Mouse (Mus musculus) MEL (cell line): Measurements from ENCODE around the gene Smg8. TPM values are rescaled to one million over a fixed set of nuclear protein-coding genes. Genes with fewer than 3 reads are reported as not detected.
A peak's percentile ranks its signal among the peaks of the same experiment; 100 is the strongest.
"Not testable (repeated sequence)": the region's sequence is repeated elsewhere in the genome, so short reads cannot be mapped to it uniquely, and the experiment has no call there.

Source experiments
- DNase-seq: peaks from one replicate; pipeline ENCODE4 v3.0.0; 2011; ENCODE audit warnings: low read depth, low spot score
- H3K27ac ChIP-seq: 2 replicates; pipeline ENCODE4 v1.5.1; 2012; ENCODE audit warnings: low read depth, mild to moderate bottlenecking, control low read depth, low read length, moderate library complexity; ENCODE audit not compliant: control insufficient read depth
- H3K27me3 ChIP-seq, 2 experiments: fragments of 150-350 bp in 1 of 2; sonication (generic) in 1 of 2; 2 replicates each; pipeline ENCODE4 v1.6.1; 2012; ENCODE audit warnings: low read length in 2 of 2, mild to moderate bottlenecking in 2 of 2, improper control_type of control experiment in 1 of 2, moderate library complexity in 1 of 2; ENCODE audit not compliant: insufficient read depth in 2 of 2, control insufficient read depth in 1 of 2
- H3K36me3 ChIP-seq, 2 experiments: 2 replicates each; pipeline ENCODE4 v1.6.1; 2012 to 2014; ENCODE audit warnings: low read length in 2 of 2, improper control_type of control experiment in 1 of 2, inconsistent platforms in 1 of 2, mild to moderate bottlenecking in 1 of 2; ENCODE audit not compliant: insufficient read depth in 2 of 2, control insufficient read depth in 1 of 2
- H3K4me1 ChIP-seq, 2 experiments: fragments of 150-350 bp in 1 of 2; sonication (generic) in 1 of 2; 2 replicates each; pipeline ENCODE4 v1.6.1; 2012; ENCODE audit warnings: low read length in 2 of 2, improper control_type of control experiment in 1 of 2, mild to moderate bottlenecking in 1 of 2; ENCODE audit not compliant: insufficient read depth in 2 of 2, control insufficient read depth in 1 of 2
- H3K4me3 ChIP-seq, 2 experiments: fragments of 150-350 bp in 1 of 2; sonication (generic) in 1 of 2; 2 replicates each; pipeline ENCODE4 v1.5.1; 2012; ENCODE audit warnings: low read depth in 2 of 2, low read length in 2 of 2, mild to moderate bottlenecking in 2 of 2, moderate library complexity in 2 of 2, control low read depth in 1 of 2, improper control_type of control experiment in 1 of 2; ENCODE audit not compliant: control insufficient read depth in 1 of 2, insufficient read depth in 1 of 2
- H3K79me2 ChIP-seq: 2 replicates; pipeline ENCODE4 v1.6.1; 2012; ENCODE audit warnings: mild to moderate bottlenecking, low read length, moderate library complexity; ENCODE audit not compliant: control insufficient read depth, poor library complexity, insufficient read depth
- H3K9ac ChIP-seq: 2 replicates; pipeline ENCODE4 v1.6.1; 2012; ENCODE audit warnings: low read depth, mild to moderate bottlenecking, control low read depth, low read length, moderate library complexity; ENCODE audit not compliant: control insufficient read depth, poor library complexity, severe bottlenecking
- H3K9me3 ChIP-seq: fragments of 150-350 bp; sonication (generic); replicated peaks from 2 replicates; pipeline ENCODE4 v1.6.1; 2012; ENCODE audit warnings: mild to moderate bottlenecking, low read length, improper control_type of control experiment, moderate library complexity; ENCODE audit not compliant: insufficient read depth
- BHLHE40 ChIP-seq: IDR thresholded peaks from 2 replicates; pipeline ENCODE4 v1.6.1; 2012; ENCODE audit warnings: low read depth, mild to moderate bottlenecking, inconsistent platforms, low read length, improper control_type of control experiment, borderline replicate concordance
- CHD1 ChIP-seq: IDR thresholded peaks from 2 replicates; pipeline ENCODE4 v1.6.1; 2012; ENCODE audit warnings: low read depth, mild to moderate bottlenecking, inconsistent platforms, low read length, improper control_type of control experiment
- E2F4 ChIP-seq: IDR thresholded peaks from 2 replicates; pipeline ENCODE4 v1.6.1; 2011; ENCODE audit warnings: low read depth, low read length, improper control_type of control experiment, borderline replicate concordance
- ETS1 ChIP-seq: IDR thresholded peaks from 2 replicates; pipeline ENCODE4 v1.6.1; 2012; ENCODE audit warnings: low read depth, mild to moderate bottlenecking, inconsistent platforms, low read length, improper control_type of control experiment, moderate library complexity
- HCFC1 ChIP-seq: IDR thresholded peaks from 2 replicates; pipeline ENCODE4 v1.6.1; 2012; ENCODE audit warnings: low read depth, mild to moderate bottlenecking, inconsistent platforms, low read length, improper control_type of control experiment, moderate library complexity
- JUND ChIP-seq: IDR thresholded peaks from 2 replicates; pipeline ENCODE4 v1.6.1; 2011; ENCODE audit warnings: low read depth, mild to moderate bottlenecking, improper control_type of control experiment, low read length
- KAT2A ChIP-seq: conservative IDR thresholded peaks from 2 replicates; pipeline ENCODE4 v1.6.1; 2012; ENCODE audit warnings: low read depth, low read length, improper control_type of control experiment, inconsistent platforms
- MAX ChIP-seq: IDR thresholded peaks from 2 replicates; pipeline ENCODE4 v1.6.1; 2011; ENCODE audit warnings: low read length, improper control_type of control experiment
- MEF2A ChIP-seq: IDR thresholded peaks from 2 replicates; pipeline ENCODE4 v1.6.1; 2014; ENCODE audit warnings: low read depth, mild to moderate bottlenecking, inconsistent platforms, low read length, improper control_type of control experiment; ENCODE audit not compliant: poor library complexity, insufficient replicate concordance, severe bottlenecking; ENCODE audit errors: extremely low read depth
- MYC ChIP-seq: IDR thresholded peaks from 2 replicates; pipeline ENCODE4 v1.6.1; 2011; ENCODE audit warnings: low read depth, mild to moderate bottlenecking, low read length, improper control_type of control experiment, moderate library complexity
- RAD21 ChIP-seq: IDR thresholded peaks from 2 replicates; pipeline ENCODE4 v1.6.1; 2011; ENCODE audit warnings: mild to moderate bottlenecking, low read depth, low read length, improper control_type of control experiment
- RCOR1 ChIP-seq: IDR thresholded peaks from 2 replicates; pipeline ENCODE4 v1.6.1; 2012; ENCODE audit warnings: low read depth, mild to moderate bottlenecking, inconsistent platforms, low read length, improper control_type of control experiment
- SMC3 ChIP-seq: IDR thresholded peaks from 2 replicates; pipeline ENCODE4 v1.6.1; 2011; ENCODE audit warnings: low read depth, low read length, improper control_type of control experiment
- TAL1 ChIP-seq: IDR thresholded peaks from 2 replicates; pipeline ENCODE4 v1.6.1; 2012; ENCODE audit warnings: mild to moderate bottlenecking, inconsistent platforms, low read length, moderate library complexity, mixed read lengths
- USF2 ChIP-seq, 2 experiments: IDR thresholded peaks; 2 replicates each; pipeline ENCODE4 v1.6.1; 2011 to 2012; ENCODE audit warnings: improper control_type of control experiment in 2 of 2, low read length in 2 of 2, borderline replicate concordance in 1 of 2, inconsistent platforms in 1 of 2, low read depth in 1 of 2, mild to moderate bottlenecking in 1 of 2; ENCODE audit not compliant: insufficient read depth in 1 of 2
- ZC3H11A ChIP-seq: IDR thresholded peaks from 2 replicates; pipeline ENCODE4 v1.6.1; 2012; ENCODE audit warnings: low read depth, mild to moderate bottlenecking, inconsistent platforms, low read length, improper control_type of control experiment
- ZKSCAN1 ChIP-seq: IDR thresholded peaks from 2 replicates; pipeline ENCODE4 v1.6.1; 2012; ENCODE audit warnings: low read depth, mild to moderate bottlenecking, inconsistent platforms, low read length, improper control_type of control experiment, moderate library complexity
- polyA plus RNA-seq, 2 experiments: library from polyadenylated mRNA; stranded (reverse) in 1 of 2; unstranded in 1 of 2; fragments of >175 nt in 1 of 2; fragments of >200 nt in 1 of 2; gene quantifications; 2 replicates each; pipeline versions ENCODE4 v1.2.1 to v1.2.4; 2012; ENCODE audit warnings: low replicate concordance in 2 of 2, low read depth in 1 of 2; ENCODE audit not compliant: insufficient read length in 2 of 2, insufficient read depth in 1 of 2, missing spikeins in 1 of 2
- total RNA-seq: library from RNA; depleted of rRNA; stranded (reverse); fragments of 300-350 nt; gene quantifications from 2 replicates; pipeline ENCODE4 v1.2.3, GENCODE M21; 2012

The Smg8 gene
- total and polyA plus RNA-seq, 3 experiments = 28.1 to 120 (median 33.9) TPM

- Histone ChIP-seq H3K4me3 (no peak overlapping the region), H3K27ac (no peak overlapping the region)
- TF ChIP-seq JUND (no peak), RAD21 (no peak), ZKSCAN1 (peak; percentile 91), SMC3 (no peak), MEF2A (no peak)
- TF ChIP-seq, all 39 proteins: peak for 1
- Histone ChIP-seq H3K79me2 (no peaks in the 10 kb centered on the region), H3K27me3 (no peaks in the 10 kb centered on the region), H3K4me1 (no peaks in the 10 kb centered on the region), H3K9me3 (no peaks in the 10 kb centered on the region), H3K9ac (no peak overlapping the region), H3K36me3 (peaks cover 0 to 2% of the 10 kb centered on the region in 2 experiments; a peak in 1 of 4 replicates)
- no peak for DNase-seq
Observed at GRCm38 (mm10) chr11:87060410-87060809, 26.2 kb downstream of the Smg8 start.

- Histone ChIP-seq H3K4me3 (no peak overlapping the region), H3K36me3 (peaks cover 0 to 2% of the 10 kb centered on the region in 2 experiments; a peak in 1 of 4 replicates), H3K4me1 (no peaks in the 10 kb centered on the region), H3K9me3 (no peaks in the 10 kb centered on the region), H3K79me2 (no peaks in the 10 kb centered on the region)
- TF ChIP-seq ZC3H11A (no peak), RCOR1 (no peak), USF2 (IDR thresholded peaks at IDR 0.05; ENCODE audit: borderline replicate concordance in 1 of 2, insufficient read depth in 1 of 2, low read depth in 1 of 2, low read length in 2 of 2) (no peak), MYC (no peak), ZKSCAN1 (no peak), E2F4 (no peak), MAX (no peak), KAT2A (no peak), HCFC1 (no peak), TAL1 (no peak), BHLHE40 (no peak), CHD1 (no peak), ETS1 (no peak), RAD21 (no peak)
- TF ChIP-seq, all 39 proteins: peak for 0
- Histone ChIP-seq H3K27me3 (no peaks in the 10 kb centered on the region), H3K9ac (no peak overlapping the region), H3K27ac (no peak overlapping the region)
- DNase-seq = no peak
Observed at GRCm38 (mm10) chr11:87056286-87056685, 30.3 kb downstream of the Smg8 start.

GRCm38 (mm10) chr11:87048900-87049299, 37.7 kb downstream of the Smg8 start:
- DNase-seq, H3K9me3 ChIP-seq, H3K36me3 ChIP-seq, H3K4me1 ChIP-seq, H3K27ac ChIP-seq, H3K4me3 ChIP-seq, H3K27me3 ChIP-seq, H3K9ac ChIP-seq, H3K79me2 ChIP-seq: not testable (repeated sequence)
